Mouse (Mus musculus) c-Kit-positive CD71-positive TER-119-positive erythroid progenitor cells, embryonic 14.5 days (primary cell): Measurements from ENCODE around the gene Trim56.
A peak's percentile ranks its signal among the peaks of the same experiment; 100 is the strongest.

Experiments
- DNase-seq: peaks from one replicate; pipeline ENCODE4 v3.0.0-alpha.2; 2013; ENCODE audit warnings: low spot score

The Trim56 gene

DNA sequence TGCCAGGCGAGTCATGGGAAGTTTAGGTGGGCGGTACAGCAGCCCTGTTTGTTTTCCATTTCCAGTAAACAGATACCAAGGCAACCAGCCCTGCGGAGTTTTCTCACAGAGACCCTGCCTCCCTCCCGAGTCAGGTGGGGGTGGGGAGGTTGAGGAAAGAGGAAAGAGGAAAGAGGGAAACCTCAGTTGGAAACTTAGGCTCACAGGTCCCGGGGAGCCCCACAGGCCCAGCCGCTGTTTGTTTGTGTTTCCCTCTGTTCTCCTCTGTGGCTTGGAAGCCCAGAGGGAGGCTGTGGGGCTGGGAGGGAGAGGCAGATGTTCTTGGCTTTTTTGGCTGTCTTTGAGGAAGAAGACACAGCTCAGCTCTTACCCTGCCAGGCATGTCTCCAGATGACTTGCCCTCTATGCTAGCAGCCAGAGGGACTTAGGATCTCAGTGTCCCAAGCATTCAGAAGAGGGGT, 41.8 kb downstream of the Trim56 start:
- DNase-seq = no peak

DNA sequence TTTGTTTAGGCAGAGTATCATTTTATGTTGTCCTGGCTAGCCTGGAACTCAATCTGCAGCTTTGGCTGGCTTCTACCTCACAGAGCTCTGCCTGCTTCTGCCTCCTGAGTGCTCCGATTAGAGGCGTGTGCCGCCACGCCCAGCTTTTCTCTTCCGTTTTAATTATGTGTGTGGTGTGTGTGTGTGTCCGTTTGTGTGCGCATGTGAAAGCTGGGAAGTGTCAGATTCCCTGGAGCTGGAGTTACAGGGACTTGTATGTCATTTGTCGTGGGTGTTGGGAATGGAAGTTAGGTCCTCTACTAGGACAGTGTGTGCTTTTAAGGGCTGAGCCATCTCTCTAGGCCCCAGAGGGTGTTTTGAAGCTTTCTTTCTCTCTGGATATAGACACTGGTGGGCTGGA, 42.9 kb downstream of the Trim56 start:
- DNase-seq = no peak

- DNase-seq = peak; percentile 19
Observed at GRCm38 (mm10) chr5:137072079-137072960, 43.7 kb downstream of the Trim56 start, which contains the start of gene Serpine1. Serpine1 (minus strand) TSS chr5:137072268.

GRCm38 (mm10) chr5:137070881-137071605, 45.0 kb downstream of the Trim56 start:
- DNase-seq = no peak

GRCm38 (mm10) chr5:137068711-137069110, 47.3 kb downstream of the Trim56 start:
- DNase-seq = no peak

GRCm38 (mm10) chr5:137065923-137066322, 50.1 kb downstream of the Trim56 start:
- no peak for DNase-seq

DNA sequence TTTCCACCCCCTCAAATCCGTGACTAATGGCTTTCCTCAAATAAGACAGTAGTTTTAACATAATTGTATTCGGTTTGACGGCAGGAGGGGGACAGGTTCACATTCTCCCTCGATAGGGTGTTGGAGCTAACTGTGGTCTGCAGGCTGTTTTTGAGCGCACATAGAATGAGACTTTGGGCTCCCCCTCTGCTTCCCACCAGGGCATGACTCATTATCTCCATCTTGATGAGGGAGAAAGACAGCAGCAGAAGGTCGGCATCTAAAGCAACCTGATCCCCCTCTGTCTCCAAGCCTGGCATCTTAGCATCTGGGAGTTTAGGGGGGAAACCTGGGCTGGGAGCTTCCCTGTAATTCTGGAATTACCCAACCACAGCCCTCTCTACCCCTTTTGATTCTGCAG, 50.6 kb downstream of the Trim56 start:
- DNase-seq = no peak

GRCm38 (mm10) chr5:137062601-137063000, 53.4 kb downstream of the Trim56 start:
- DNase-seq = no peak

GRCm38 (mm10) chr5:137061809-137062481, 54.1 kb downstream of the Trim56 start:
- peak; percentile 31 for DNase-seq
